Mouse (Mus musculus) embryonic fibroblast, embryonic 13.5 days (primary cell): ENCODE data around the gene Dhx8.

Experiments used
- CTCF ChIP-seq: IDR thresholded peaks from 2 replicates; pipeline ENCODE4 v1.5.1; 2011; ENCODE audit warnings: mild to moderate bottlenecking, control low read depth, low read length, moderate library complexity, borderline replicate concordance; ENCODE audit not compliant: insufficient read depth
- POLR2A ChIP-seq: IDR thresholded peaks from 2 replicates; pipeline ENCODE4 v1.6.1; 2011; ENCODE audit warnings: low read depth, mild to moderate bottlenecking, control low read depth, low read length, moderate library complexity

GRCm38 (mm10) chr11:101783584-101783983, 50.9 kb downstream of the Dhx8 start:
- no peak for TF ChIP-seq POLR2A
- TF ChIP-seq CTCF: no peak
